Mouse (Mus musculus) bone marrow macrophage, adult 2 months (primary cell): Measurements from ENCODE around the gene Sytl3. TPM values are rescaled to one million over a fixed set of nuclear protein-coding genes. Genes with fewer than 3 reads are reported as not detected.
"Not testable (repeated sequence)": the region's sequence is repeated elsewhere in the genome, so short reads cannot be mapped to it uniquely, and the experiment has no call there.

Experiments used
- H3K27ac ChIP-seq: 2 replicates; pipeline ENCODE4 v1.5.1; 2012; ENCODE audit warnings: low read depth, low read length; ENCODE audit not compliant: insufficient read depth
- H3K4me1 ChIP-seq: 2 replicates; pipeline ENCODE4 v1.6.1; 2012; ENCODE audit warnings: low read length; ENCODE audit not compliant: control insufficient read depth, insufficient read depth
- H3K4me3 ChIP-seq: 2 replicates; pipeline ENCODE4 v1.5.1; 2012; ENCODE audit warnings: mild to moderate bottlenecking, low read length, moderate library complexity; ENCODE audit not compliant: insufficient read depth
- polyA plus RNA-seq: library from polyadenylated mRNA; stranded (reverse); fragments of >200 nt; gene quantifications from 2 replicates; pipeline ENCODE4 v1.2.4, GENCODE M21; 2012; ENCODE audit not compliant: missing spikeins, insufficient read depth, insufficient read length

Sytl3 gene
- not detected in 2 replicates for polyA plus RNA-seq

DNA sequence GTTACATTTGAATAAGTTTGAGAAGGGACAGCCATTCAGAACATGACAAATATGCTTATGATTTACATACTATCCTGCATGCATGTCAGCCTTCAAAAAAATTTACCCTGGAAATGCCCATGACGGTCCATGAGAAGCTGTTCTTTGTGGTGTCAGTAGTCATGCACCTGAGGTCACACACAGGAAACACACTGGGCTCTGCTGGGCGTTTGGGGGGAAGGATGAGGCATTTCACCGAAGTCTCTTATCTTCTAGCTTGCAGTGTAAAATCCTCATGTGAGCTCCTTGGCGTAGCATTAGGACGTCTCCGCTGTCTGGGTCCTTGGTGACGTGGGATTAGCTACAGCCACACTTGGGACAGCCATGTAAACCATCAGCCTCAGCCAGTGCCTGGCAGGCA is at the start of gene Sytl3:
Sytl3 (plus strand) TSS at position 293 of the 400 bp plus-strand sequence.
- H3K4me1 ChIP-seq, H3K4me3 ChIP-seq, H3K27ac ChIP-seq: not testable (repeated sequence)

- not testable (repeated sequence) for H3K27ac ChIP-seq, H3K4me3 ChIP-seq, H3K4me1 ChIP-seq
Observed at GRCm38 (mm10) chr17:6613524-6613923, 45.4 kb upstream of the Sytl3 start.

GRCm38 (mm10) chr17:6614316-6614715 is 44.6 kb upstream of the Sytl3 start:
- H3K27ac ChIP-seq, H3K4me3 ChIP-seq, H3K4me1 ChIP-seq: not testable (repeated sequence)

GRCm38 (mm10) chr17:6616731-6617130 is 42.2 kb upstream of the Sytl3 start:
- H3K4me3 ChIP-seq, H3K27ac ChIP-seq, H3K4me1 ChIP-seq: not testable (repeated sequence)

DNA sequence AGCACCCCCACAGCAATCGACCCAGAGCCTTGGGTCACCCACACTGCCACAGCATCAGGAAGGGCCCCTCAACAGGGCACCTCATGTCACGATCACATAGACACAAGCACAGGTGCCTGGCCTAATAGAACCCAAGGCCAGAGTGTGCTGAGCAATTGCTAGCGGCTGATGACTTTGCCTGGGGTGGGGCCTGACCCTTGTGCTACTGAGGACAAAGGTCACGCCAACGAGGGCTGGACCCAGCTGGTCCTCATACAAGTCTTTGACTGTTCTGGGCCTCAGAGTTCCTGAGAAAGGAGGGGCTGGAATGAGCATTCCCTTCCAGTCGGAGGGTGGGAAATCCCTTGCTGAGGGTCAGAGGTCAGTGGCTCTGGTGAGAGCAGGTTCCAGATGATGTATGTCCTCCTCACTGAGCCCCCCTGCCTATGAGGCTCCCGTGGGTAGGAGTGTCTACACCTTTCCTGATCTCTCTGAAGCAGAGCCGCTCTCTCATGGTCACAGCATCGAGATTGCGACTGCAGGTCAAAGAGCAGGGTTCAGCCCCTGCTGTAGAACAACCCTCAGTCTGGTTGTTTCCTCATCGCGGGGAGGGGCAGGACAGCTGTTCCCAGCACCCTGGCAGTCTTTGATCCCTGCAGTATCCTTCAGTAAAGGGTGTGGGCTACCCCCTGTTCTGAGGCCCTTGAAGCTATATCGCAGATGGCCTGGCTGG is 41.0 kb upstream of the Sytl3 start:
- not testable (repeated sequence) for H3K4me3 ChIP-seq, H3K27ac ChIP-seq, H3K4me1 ChIP-seq

GRCm38 (mm10) chr17:6619271-6619670 is 39.6 kb upstream of the Sytl3 start:
- H3K4me1 ChIP-seq, H3K4me3 ChIP-seq, H3K27ac ChIP-seq: not testable (repeated sequence)

DNA sequence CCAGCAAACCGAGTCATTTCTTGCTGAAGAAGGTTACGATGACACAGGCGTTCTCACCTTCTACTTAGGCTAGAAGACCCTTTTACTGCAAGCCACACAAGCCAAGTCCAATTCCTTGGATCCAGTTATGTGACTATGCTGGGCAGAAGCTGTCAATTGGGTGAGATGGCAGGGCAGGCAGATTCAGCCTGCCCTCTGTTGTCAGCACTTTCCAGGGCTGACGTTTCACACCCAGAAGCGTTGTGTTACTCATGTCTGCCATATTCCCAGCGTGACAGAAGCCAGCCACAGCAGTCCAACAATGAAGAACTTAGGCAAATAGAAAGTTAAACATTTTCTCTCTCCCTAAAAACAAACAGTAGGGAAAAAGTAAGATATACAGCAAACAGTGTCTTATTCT is 38.9 kb upstream of the Sytl3 start:
- H3K4me3 ChIP-seq: not testable (repeated sequence)

GRCm38 (mm10) chr17:6620730-6621451 is 38.0 kb upstream of the Sytl3 start:
- not testable (repeated sequence) for H3K27ac ChIP-seq, H3K4me1 ChIP-seq, H3K4me3 ChIP-seq

More for the DNA sequence above, 38.9 kb upstream of the Sytl3 start:
- not testable (repeated sequence) for H3K4me1 ChIP-seq, H3K27ac ChIP-seq

GRCm38 (mm10) chr17:6621976-6622375 is 36.9 kb upstream of the Sytl3 start:
- H3K4me1 ChIP-seq, H3K27ac ChIP-seq, H3K4me3 ChIP-seq: not testable (repeated sequence)

- H3K4me3 ChIP-seq, H3K4me1 ChIP-seq, H3K27ac ChIP-seq: not testable (repeated sequence)
Observed at GRCm38 (mm10) chr17:6624926-6625558, 33.9 kb upstream of the Sytl3 start.

DNA sequence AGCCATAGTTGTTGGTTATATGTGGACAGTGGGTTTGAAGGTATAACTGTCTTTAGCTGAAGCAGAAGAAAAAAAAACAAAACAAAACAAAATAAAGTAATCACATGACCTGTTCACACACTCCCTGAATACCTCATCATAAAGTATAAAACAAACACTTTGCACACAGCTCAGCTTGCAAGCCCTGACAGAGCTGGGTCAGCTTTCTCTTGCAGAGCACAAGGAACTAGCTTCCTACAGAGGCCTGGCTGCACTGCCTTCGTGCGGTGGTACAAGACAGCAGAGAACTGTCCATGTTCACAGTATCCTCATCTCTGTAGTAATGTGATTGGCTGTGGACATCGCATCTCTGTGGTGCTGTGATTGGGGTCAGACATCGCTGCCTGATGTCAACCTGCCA is 28.5 kb upstream of the Sytl3 start:
- not testable (repeated sequence) for H3K4me3 ChIP-seq, H3K4me1 ChIP-seq, H3K27ac ChIP-seq

- not testable (repeated sequence) for H3K4me3 ChIP-seq, H3K27ac ChIP-seq, H3K4me1 ChIP-seq
Observed at GRCm38 (mm10) chr17:6632850-6633249, 26.0 kb upstream of the Sytl3 start.

GRCm38 (mm10) chr17:6635781-6636180 is 23.1 kb upstream of the Sytl3 start:
- H3K4me1 ChIP-seq, H3K27ac ChIP-seq, H3K4me3 ChIP-seq: not testable (repeated sequence)
